Mouse (Mus musculus) myocyte (in vitro differentiated cells): ENCODE measurements around the gene Fam20c. TPM values are rescaled to one million over a fixed set of nuclear protein-coding genes. Genes with fewer than 3 reads are reported as not detected.
A peak's percentile ranks its signal among the peaks of the same experiment; 100 is the strongest.

Source experiments
- H3K27me3 ChIP-seq: one replicate; pipeline ENCODE4 v1.6.1; 2011; ENCODE audit not compliant: control insufficient read depth, insufficient read depth, insufficient read length
- H3K36me3 ChIP-seq: one replicate; pipeline ENCODE4 v1.6.1; 2011; ENCODE audit not compliant: control insufficient read depth, insufficient read depth
- H3K4me2 ChIP-seq: one replicate; pipeline ENCODE4 v1.6.1; 2011; ENCODE audit warnings: low read depth, control low read depth
- H3K4me3 ChIP-seq: one replicate; pipeline ENCODE4 v1.5.1; 2011; ENCODE audit warnings: mild to moderate bottlenecking, control low read depth, moderate library complexity
- H3K79me2 ChIP-seq: one replicate; pipeline ENCODE4 v1.6.1; 2011; ENCODE audit not compliant: control insufficient read depth, insufficient read depth
- H3ac ChIP-seq: one replicate; pipeline ENCODE4 v1.6.1; 2011; ENCODE audit not compliant: control insufficient read depth, insufficient read length
- CEBPB ChIP-seq: IDR thresholded peaks from 2 replicates; pipeline ENCODE4 v1.6.1; 2011; ENCODE audit warnings: mild to moderate bottlenecking, moderate library complexity; ENCODE audit not compliant: poor library complexity, insufficient read depth, severe bottlenecking
- E2F4 ChIP-seq: IDR thresholded peaks from one replicate; pipeline ENCODE4 v1.6.1; 2011; ENCODE audit warnings: mild to moderate bottlenecking, control low read depth, moderate library complexity; ENCODE audit not compliant: insufficient read depth
- MAX ChIP-seq: IDR thresholded peaks from one replicate; pipeline ENCODE4 v1.6.1; 2011; ENCODE audit warnings: low read depth, mild to moderate bottlenecking, control low read depth
- MYOD1 ChIP-seq, 3 experiments: IDR thresholded peaks; one replicate each; pipeline ENCODE4 v1.6.1; 2011; ENCODE audit warnings: control low read depth in 2 of 3, low read depth in 2 of 3, mild to moderate bottlenecking in 2 of 3, moderate library complexity in 1 of 3; ENCODE audit not compliant: insufficient read length in 2 of 3, control insufficient read depth in 1 of 3
- MYOG ChIP-seq, 3 experiments: IDR thresholded peaks; one replicate each; pipeline ENCODE4 v1.6.1; 2011; ENCODE audit warnings: control low read depth in 2 of 3, low read depth in 2 of 3, mild to moderate bottlenecking in 2 of 3; ENCODE audit not compliant: insufficient read length in 2 of 3, control insufficient read depth in 1 of 3, insufficient read depth in 1 of 3
- POLR2A ChIP-seq: IDR thresholded peaks from one replicate; pipeline ENCODE4 v1.6.1; 2011; ENCODE audit warnings: low read depth, mild to moderate bottlenecking, control low read depth, moderate library complexity; ENCODE audit not compliant: insufficient read length
- POLR2AphosphoS2 ChIP-seq: IDR thresholded peaks from one replicate; pipeline ENCODE4 v1.6.1; 2011; ENCODE audit warnings: low read depth, control low read depth; ENCODE audit not compliant: insufficient read length
- REST ChIP-seq: IDR thresholded peaks from one replicate; pipeline ENCODE4 v1.6.1; 2011; ENCODE audit warnings: mild to moderate bottlenecking, control low read depth, moderate library complexity; ENCODE audit not compliant: insufficient read depth, insufficient read length
- SRF ChIP-seq: IDR thresholded peaks from one replicate; pipeline ENCODE4 v1.6.1; 2011; ENCODE audit warnings: low read depth; ENCODE audit not compliant: control insufficient read depth, insufficient read length
- TCF12 ChIP-seq: IDR thresholded peaks from one replicate; pipeline ENCODE4 v1.6.1; 2011; ENCODE audit warnings: mild to moderate bottlenecking, control low read depth; ENCODE audit not compliant: poor library complexity, insufficient read depth, severe bottlenecking
- TCF3 ChIP-seq: IDR thresholded peaks from one replicate; pipeline ENCODE4 v1.6.1; 2011; ENCODE audit warnings: low read depth, control low read depth; ENCODE audit not compliant: insufficient read length
- USF1 ChIP-seq: IDR thresholded peaks from one replicate; pipeline ENCODE4 v1.6.1; 2011; ENCODE audit warnings: low read depth, mild to moderate bottlenecking, control low read depth, moderate library complexity
- polyA plus RNA-seq: library from polyadenylated mRNA; unstranded; fragments of >200 nt; fragmentation: generic; extraction: Trizol; gene quantifications from one replicate; pipeline ENCODE4 v1.2.1, GENCODE M21; 2012; ENCODE audit warnings: missing spikeins

The Fam20c gene
- 37.5 TPM for polyA plus RNA-seq

GRCm38 (mm10) chr5:138754303-138755120, at the start of gene Fam20c:
Fam20c (plus strand) TSS chr5:138754514.
- peak within 1 kb of the TSS; percentile 66 for H3K4me3 ChIP-seq
- H3K27me3 ChIP-seq: no peaks in the 10 kb centered on the region
- peaks cover 27% of the 10 kb centered on the region for H3K79me2 ChIP-seq

GRCm38 (mm10) chr5:138707367-138707766, 46.9 kb upstream of the Fam20c start:
- no peak overlapping the region for H3K4me3 ChIP-seq
- no peak overlapping the region for H3K4me2 ChIP-seq
- no peaks in the 10 kb centered on the region for H3K79me2 ChIP-seq
- H3ac ChIP-seq: no peak overlapping the region
- no peaks in the 10 kb centered on the region for H3K36me3 ChIP-seq
- no peaks in the 10 kb centered on the region for H3K27me3 ChIP-seq
- TF ChIP-seq TCF3 (no peak), MYOD1 (IDR thresholded peaks at IDR 0.05; ENCODE audit: control insufficient read depth in 1 of 3, insufficient read length in 2 of 3, low read depth in 2 of 3) (peak in 1 of 3 experiments; percentile 18), TCF12 (no peak)

More at GRCm38 (mm10) chr5:138754303-138755120, at the start of gene Fam20c:
- TF ChIP-seq POLR2AphosphoS2 (peak; percentile 89), MYOD1 (IDR thresholded peaks at IDR 0.05; ENCODE audit: control insufficient read depth in 1 of 3, insufficient read length in 2 of 3, low read depth in 2 of 3) (peak in 2 of 3 experiments; percentile 7 to 20), MYOG (IDR thresholded peaks at IDR 0.05; ENCODE audit: control insufficient read depth in 1 of 3, insufficient read depth in 1 of 3, insufficient read length in 2 of 3, low read depth in 2 of 3) (peak in 1 of 3 experiments; percentile 39), TCF3 (no peak), MAX (no peak), POLR2A (peak; percentile 97), TCF12 (no peak), REST (no peak), SRF (no peak), USF1 (peak; percentile 69), E2F4 (peak; percentile 7), CEBPB (no peak)
- peak within 1 kb of the TSS; percentile 91 for H3K4me2 ChIP-seq
- peak within 1 kb of the TSS; percentile 83 for H3ac ChIP-seq
- peaks cover 5% of the 10 kb centered on the region for H3K36me3 ChIP-seq

GRCm38 (mm10) chr5:138708591-138708990, 45.7 kb upstream of the Fam20c start:
- Histone ChIP-seq H3K4me3 (no peak overlapping the region), H3ac (no peak overlapping the region), H3K79me2 (no peaks in the 10 kb centered on the region), H3K36me3 (no peaks in the 10 kb centered on the region), H3K27me3 (no peaks in the 10 kb centered on the region), H3K4me2 (no peak overlapping the region)
- no peak for TF ChIP-seq POLR2A
- TF ChIP-seq TCF12: no peak
- TF ChIP-seq POLR2AphosphoS2: no peak
- TF ChIP-seq MYOD1 (IDR thresholded peaks at IDR 0.05; ENCODE audit: control insufficient read depth in 1 of 3, insufficient read length in 2 of 3, low read depth in 2 of 3): no peak
- TF ChIP-seq MAX: no peak

- Histone ChIP-seq H3K4me2 (no peak overlapping the region), H3K4me3 (no peak overlapping the region), H3K27me3 (no peaks in the 10 kb centered on the region), H3ac (no peak overlapping the region), H3K79me2 (no peaks in the 10 kb centered on the region), H3K36me3 (no peaks in the 10 kb centered on the region)
- TF ChIP-seq CEBPB: no peak
- TF ChIP-seq E2F4: no peak
- no peak for TF ChIP-seq MYOD1 (IDR thresholded peaks at IDR 0.05; ENCODE audit: control insufficient read depth in 1 of 3, insufficient read length in 2 of 3, low read depth in 2 of 3)
- TF ChIP-seq SRF: no peak
- TF ChIP-seq MYOG (IDR thresholded peaks at IDR 0.05; ENCODE audit: control insufficient read depth in 1 of 3, insufficient read depth in 1 of 3, insufficient read length in 2 of 3, low read depth in 2 of 3): no peak
- TF ChIP-seq POLR2A: no peak
- TF ChIP-seq POLR2AphosphoS2: no peak
- TF ChIP-seq USF1: no peak
- TF ChIP-seq TCF12: no peak
- no peak for TF ChIP-seq MAX
- TF ChIP-seq TCF3: no peak
- no peak for TF ChIP-seq REST
These were observed 38.7 kb upstream of the Fam20c start for GRCm38 (mm10) chr5:138715561-138716095.
